Mouse (Mus musculus): ENCODE results near the gene Gm10600. TPM values are rescaled to one million over a fixed set of nuclear protein-coding genes. Genes with fewer than 3 reads are reported as not detected.
"Not testable (repeated sequence)": the region's sequence is repeated elsewhere in the genome, so short reads cannot be mapped to it uniquely, and the experiment has no call there.

Gene Gm10600
- polyA plus RNA-seq (2011; ENCODE audit: insufficient read depth, insufficient read length, low read depth, missing spikeins): not detected in 2 replicates

DNA sequence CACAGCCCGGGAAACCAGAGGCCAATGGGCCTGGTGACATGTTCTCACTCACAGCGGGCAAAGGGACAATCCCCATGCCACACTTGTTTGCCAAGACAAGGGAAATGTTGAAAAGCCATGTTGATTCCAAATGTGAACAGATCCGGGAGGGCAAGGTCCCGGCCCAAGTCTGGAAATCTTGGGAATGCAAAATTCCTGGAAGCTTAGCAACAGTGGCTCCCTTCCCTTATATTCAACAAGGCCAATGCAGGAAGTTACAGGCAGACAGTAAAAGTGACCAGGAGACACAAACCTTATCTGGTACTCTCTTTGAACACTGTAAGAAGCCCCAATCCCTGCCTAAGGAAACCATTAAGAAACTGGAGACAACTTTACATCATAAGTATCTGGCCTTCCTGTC lies at the start of gene Gm10600:
Gm10600 (plus strand) TSS at position 301 of the 400 bp plus-strand sequence.
- H3K27ac ChIP-seq (ENCODE audit: insufficient read depth, low read length); H3K4me3 ChIP-seq (ENCODE audit: low read depth, low read length); H3K9me3 ChIP-seq (replicated peaks; ENCODE audit: control insufficient read depth, insufficient read depth, low read length, poor library complexity, severe bottlenecking); H3K4me1 ChIP-seq (ENCODE audit: control insufficient read depth, insufficient read depth, low read length); H3K36me3 ChIP-seq (ENCODE audit: control insufficient read depth, insufficient read depth, low read length, poor library complexity, severe bottlenecking); H3K27me3 ChIP-seq (ENCODE audit: control insufficient read depth, insufficient read depth, low read length, poor library complexity, severe bottlenecking); H3K9ac ChIP-seq (ENCODE audit: low read depth, poor library complexity, severe bottlenecking): not testable (repeated sequence)

- H3K27ac ChIP-seq (ENCODE audit: insufficient read depth, low read length); H3K36me3 ChIP-seq (ENCODE audit: control insufficient read depth, insufficient read depth, low read length, poor library complexity, severe bottlenecking); H3K4me1 ChIP-seq (ENCODE audit: control insufficient read depth, insufficient read depth, low read length); H3K9me3 ChIP-seq (replicated peaks; ENCODE audit: control insufficient read depth, insufficient read depth, low read length, poor library complexity, severe bottlenecking); H3K4me3 ChIP-seq (ENCODE audit: low read depth, low read length); H3K27me3 ChIP-seq (ENCODE audit: control insufficient read depth, insufficient read depth, low read length, poor library complexity, severe bottlenecking); H3K9ac ChIP-seq (ENCODE audit: low read depth, poor library complexity, severe bottlenecking): not testable (repeated sequence)
These were observed 15.0 kb downstream of the Gm10600 start, which contains the start of gene Ccl21b for GRCm38 (mm10) chr4:42255467-42255866. TSS of gene Ccl21b (plus strand) at chr4:42255767.

Other genes with a start within 250 kb of the Gm10600 start
- not detected in 2 replicates for gene Gm21093, start 205.9 kb upstream of the Gm10600 start, polyA plus RNA-seq (2011; ENCODE audit: insufficient read depth, insufficient read length, low read depth, missing spikeins)
- gene Gm3893, start 149.4 kb upstream of the Gm10600 start, polyA plus RNA-seq (2011; ENCODE audit: insufficient read depth, insufficient read length, low read depth, missing spikeins): not detected in 2 replicates
- gene Gm13304, start 125.8 kb upstream of the Gm10600 start, polyA plus RNA-seq (2011; ENCODE audit: insufficient read depth, insufficient read length, low read depth, missing spikeins): not detected in 2 replicates
- not detected in 2 replicates for gene Gm13306, start 87.2 kb upstream of the Gm10600 start, polyA plus RNA-seq (2011; ENCODE audit: insufficient read depth, insufficient read length, low read depth, missing spikeins)
- gene Gm13305, start 72.0 kb upstream of the Gm10600 start, polyA plus RNA-seq (2011; ENCODE audit: insufficient read depth, insufficient read length, low read depth, missing spikeins): 1.7 TPM in 1 of 2 replicates, not detected in the other
- not detected in 2 replicates for gene Ccl21b, start 15.1 kb downstream of the Gm10600 start, polyA plus RNA-seq (2011; ENCODE audit: insufficient read depth, insufficient read length, low read depth, missing spikeins)
- not detected in 2 replicates for gene Gm21953, start 53.6 kb downstream of the Gm10600 start, polyA plus RNA-seq (2011; ENCODE audit: insufficient read depth, insufficient read length, low read depth, missing spikeins)
- gene Fam205a3, start 77.7 kb downstream of the Gm10600 start, polyA plus RNA-seq (2011; ENCODE audit: insufficient read depth, insufficient read length, low read depth, missing spikeins): not detected in 2 replicates
- gene Gm21586, start 198.7 kb downstream of the Gm10600 start, polyA plus RNA-seq (2011; ENCODE audit: insufficient read depth, insufficient read length, low read depth, missing spikeins): not detected in 2 replicates
- not detected in 2 replicates for gene Gm2163, start 226.1 kb downstream of the Gm10600 start, polyA plus RNA-seq (2011; ENCODE audit: insufficient read depth, insufficient read length, low read depth, missing spikeins)